Mouse (Mus musculus): ENCODE results near the gene Cntrl.
A peak's percentile ranks its signal among the peaks of the same experiment; 100 is the strongest.

Gene Cntrl

GRCm38 (mm10) chr2:35178153-35178552 lies 68.9 kb downstream of the Cntrl start:
- DNase-seq, result no peak

- no peak for DNase-seq
Observed at GRCm38 (mm10) chr2:35183115-35183673, 73.9 kb downstream of the Cntrl start.

- DNase-seq, result no peak
Observed at GRCm38 (mm10) chr2:35188929-35189328, 79.6 kb downstream of the Cntrl start.

GRCm38 (mm10) chr2:35193976-35194375 lies 84.7 kb downstream of the Cntrl start:
- DNase-seq, result no peak

- no peak for DNase-seq
Observed at GRCm38 (mm10) chr2:35195626-35196544, 86.6 kb downstream of the Cntrl start.

GRCm38 (mm10) chr2:35199541-35199940 lies 90.2 kb downstream of the Cntrl start:
- DNase-seq, result no peak

- peak; percentile 48 for DNase-seq
Observed at GRCm38 (mm10) chr2:35199971-35200897, 90.9 kb downstream of the Cntrl start.

- peak; percentile 100 for DNase-seq
Observed at GRCm38 (mm10) chr2:35200898-35201668, 91.8 kb downstream of the Cntrl start, which contains the start of gene Rab14. Gene Rab14 (minus strand): TSS chr2:35201120.

- no peak for DNase-seq
Observed at GRCm38 (mm10) chr2:35203729-35204128, 94.4 kb downstream of the Cntrl start.

GRCm38 (mm10) chr2:35206761-35207160 lies 97.5 kb downstream of the Cntrl start:
- no peak for DNase-seq

- DNase-seq, result no peak
Observed at GRCm38 (mm10) chr2:35208054-35208453, 98.8 kb downstream of the Cntrl start.

- no peak for DNase-seq
Observed at GRCm38 (mm10) chr2:35208931-35209665, 99.8 kb downstream of the Cntrl start.

- DNase-seq, result no peak
Observed at GRCm38 (mm10) chr2:35211681-35212080, 102.4 kb downstream of the Cntrl start.

GRCm38 (mm10) chr2:35213345-35213910 lies 104.1 kb downstream of the Cntrl start:
- no peak for DNase-seq

GRCm38 (mm10) chr2:35214881-35215358 lies 105.6 kb downstream of the Cntrl start:
- peak; percentile 76 for DNase-seq

- DNase-seq, result no peak
Observed at GRCm38 (mm10) chr2:35215363-35215762, 106.1 kb downstream of the Cntrl start.

- no peak for DNase-seq
Observed at GRCm38 (mm10) chr2:35216701-35217100, 107.4 kb downstream of the Cntrl start.

GRCm38 (mm10) chr2:35218736-35219135 lies 109.4 kb downstream of the Cntrl start:
- no peak for DNase-seq

GRCm38 (mm10) chr2:35222822-35223391 lies 113.6 kb downstream of the Cntrl start:
- DNase-seq, result no peak

- no peak for DNase-seq
Observed at GRCm38 (mm10) chr2:35224285-35224684, 115.0 kb downstream of the Cntrl start.

- no peak for DNase-seq
Observed at GRCm38 (mm10) chr2:35228145-35228544, 118.9 kb downstream of the Cntrl start.
